Comparison of ENCODE assay signal across 7 mouse cellular contexts in genomic region chr8:126660658-126661316, GRCm38 (mm10).
DNase-seq lines count a peak whose midpoint lies in the region; ATAC-seq lines count a peak whose summit lies in the region.

No protein-coding gene starts in this region.

- no peaks in the 10 kb centered on the region for H3K36me3 ChIP-seq in forebrain, embryonic 10.5 days (replicated peaks)
- no peaks in the 10 kb centered on the region for H3K36me3 ChIP-seq in kidney, embryonic 16.5 days (ENCODE audit: insufficient read depth, low read length)
- H3K36me3 ChIP-seq in midbrain, embryonic 13.5 days = no peaks in the 10 kb centered on the region

- H3K9ac ChIP-seq in kidney, embryonic 16.5 days (replicated peaks; ENCODE audit: low read length) = peak overlapping the region; percentile 56
- peak overlapping the region; percentile 43 for H3K9ac ChIP-seq in midbrain, embryonic 13.5 days (replicated peaks)

- WGBS in forebrain, embryonic 10.5 days = 38% methylated on average over 12 of the region's 12 CpGs
- 1% methylated on average over 8 of the region's 12 CpGs for WGBS in kidney, embryonic 16.5 days
- 27% methylated on average over 12 of the region's 12 CpGs for WGBS in midbrain, embryonic 13.5 days

- peak overlapping the region; percentile 77 for H3K27ac ChIP-seq in forebrain, embryonic 10.5 days
- H3K27ac ChIP-seq in kidney, embryonic 16.5 days (ENCODE audit: low read length) = peak overlapping the region; percentile 88
- peak overlapping the region; percentile 91 for H3K27ac ChIP-seq in midbrain, embryonic 13.5 days

- H3K4me1 ChIP-seq in forebrain, embryonic 10.5 days = peaks cover 67% of the 10 kb centered on the region
- H3K4me1 ChIP-seq in kidney, embryonic 16.5 days (ENCODE audit: insufficient read depth, low read length) = peaks cover 84% of the 10 kb centered on the region
- H3K4me1 ChIP-seq in midbrain, embryonic 13.5 days (replicated peaks) = peaks cover 66% of the 10 kb centered on the region

- peak; percentile 47; the same call in 1 of the 2 replicates for ATAC-seq in kidney, embryonic 16.5 days (ENCODE audit: low FRiP score, low TSS enrichment)
- peak; percentile 52 for ATAC-seq in midbrain, embryonic 13.5 days

- 0 out of 2 replicates have a peak, but pooled peaks cover 8% of the 10 kb centered on the region for H3K27me3 ChIP-seq in forebrain, embryonic 10.5 days (ENCODE audit: poor library complexity, severe bottlenecking)
- H3K27me3 ChIP-seq in kidney, embryonic 16.5 days (ENCODE audit: insufficient read depth, low read length) = no peaks in the 10 kb centered on the region
- H3K27me3 ChIP-seq in midbrain, embryonic 13.5 days = no peaks in the 10 kb centered on the region

- peak overlapping the region; percentile 45 for H3K4me2 ChIP-seq in kidney, embryonic 16.5 days (replicated peaks; ENCODE audit: low read depth, low read length)
- peak overlapping the region; percentile 28 for H3K4me2 ChIP-seq in midbrain, embryonic 13.5 days (replicated peaks)

- no peaks in the 10 kb centered on the region for H3K9me3 ChIP-seq in forebrain, embryonic 10.5 days
- no peaks in the 10 kb centered on the region for H3K9me3 ChIP-seq in kidney, embryonic 16.5 days (ENCODE audit: low read length)
- no peaks in the 10 kb centered on the region for H3K9me3 ChIP-seq in midbrain, embryonic 13.5 days

- peak overlapping the region; percentile 9; the same call in 1 of the 2 replicates for H3K4me3 ChIP-seq in forebrain, embryonic 10.5 days
- H3K4me3 ChIP-seq in kidney, embryonic 16.5 days (ENCODE audit: low read length) = peak overlapping the region; percentile 6; the same call in 1 of the 2 replicates
- H3K4me3 ChIP-seq in midbrain, embryonic 13.5 days (replicated peaks) = no peak overlapping the region

- peak; percentile 72 for DNase-seq in retina, postnatal 1 day
- no peak for DNase-seq in retina, embryonic 14.5 days (ENCODE audit: low spot score)
- no peak for DNase-seq in forebrain, embryonic 10.5 days (ENCODE audit: extremely low spot score, low spot score)
- no peak for DNase-seq in T-cell, adult 2 months (ENCODE audit: low spot score)
- DNase-seq in frontal cortex, postnatal 10 days (ENCODE audit: low spot score in 2 of 2) = no peak
